Mouse (Mus musculus): ENCODE results near the gene Vmn1r56. TPM values are rescaled to one million over a fixed set of nuclear protein-coding genes. Genes with fewer than 3 reads are reported as not detected.
"Not testable (repeated sequence)": the region's sequence is repeated elsewhere in the genome, so short reads cannot be mapped to it uniquely, and the experiment has no call there.

Vmn1r56 gene
- not detected for total RNA-seq (2021)
- long read RNA-seq, experiment 1 = 0 reads
- long read RNA-seq, experiment 2 = 0 reads

GRCm38 (mm10) chr7:5196647-5197046 is at the start of gene Vmn1r56:
Vmn1r56 (minus strand) TSS chr7:5196747.
- not testable (repeated sequence) for DNase-seq

GRCm38 (mm10) chr7:5218193-5218592 is 21.6 kb upstream of the Vmn1r56 start, which contains the start of gene Vmn1r57:
Vmn1r57 (plus strand) TSS chr7:5218493.
- DNase-seq = not testable (repeated sequence)

GRCm38 (mm10) chr7:5149570-5149969 is 47.0 kb downstream of the Vmn1r56 start, which contains the start of gene Vmn1r55:
Vmn1r55 (minus strand) TSS chr7:5149670.
- not testable (repeated sequence) for DNase-seq

Other genes starting within 250 kb of the Vmn1r56 start
- gene Sbk2, start 232.3 kb downstream of the Vmn1r56 start, total RNA-seq (2021) = 1 to 10 TPM; 1.6 to 3.1 TPM
- gene Sbk3, start 225.6 kb downstream of the Vmn1r56 start, total RNA-seq (2021) = under 1 TPM; 0.24 to 0.30 TPM
- 10 to 100 TPM; 16.0 to 19.9 TPM for gene Zfp579, start 200.6 kb downstream of the Vmn1r56 start, total RNA-seq (2021)
- 10 to 100 TPM; 12.6 to 13.2 TPM for gene Zfp524, start 182.3 kb downstream of the Vmn1r56 start, total RNA-seq (2021)
- gene Fiz1, start 182.1 kb downstream of the Vmn1r56 start, total RNA-seq (2021) = 10 to 100 TPM; 24.4 to 27.7 TPM
- not detected for gene Gm44973, start 181.3 kb downstream of the Vmn1r56 start, total RNA-seq (2021)
- 10 to 100 TPM; 22.9 to 30.0 TPM for gene Zfp865, start 176.4 kb downstream of the Vmn1r56 start, total RNA-seq (2021)
- gene Ccdc106, start 176.2 kb downstream of the Vmn1r56 start, total RNA-seq (2021) = 1 to 10 TPM; 2.1 to 2.6 TPM
- gene 4632433K11Rik, start 162.6 kb downstream of the Vmn1r56 start, total RNA-seq (2021) = not detected
- gene Zfp784, start 158.3 kb downstream of the Vmn1r56 start, total RNA-seq (2021) = 1 to 10 TPM; 5.7 to 7.3 TPM
- 10 to 100 TPM; 11.4 to 13.1 TPM for gene Zfp580, start 145.2 kb downstream of the Vmn1r56 start, total RNA-seq (2021)
- gene U2af2, start 134.6 kb downstream of the Vmn1r56 start, total RNA-seq (2021) = 100 to 1,000 TPM; 142 to 161 TPM
- 100 to 1,000 TPM; 144 to 150 TPM for gene Epn1, start 116.5 kb downstream of the Vmn1r56 start, total RNA-seq (2021)
- gene Rfpl4, start 79.8 kb downstream of the Vmn1r56 start, total RNA-seq (2021) = not detected
- 1 to 10 TPM; 2.2 to 3.1 TPM for gene Rasl2-9, start 70.8 kb downstream of the Vmn1r56 start, total RNA-seq (2021)
- gene Vmn1r55, start 47.1 kb downstream of the Vmn1r56 start, total RNA-seq (2021) = not detected
- not detected for gene Vmn1r57, start 21.7 kb upstream of the Vmn1r56 start, total RNA-seq (2021)
- not detected for gene Gm5065, start 153.8 kb upstream of the Vmn1r56 start, total RNA-seq (2021)
- not detected for gene Nlrp2, start 154.3 kb upstream of the Vmn1r56 start, total RNA-seq (2021)
- not detected for gene Vmn1r58, start 216.6 kb upstream of the Vmn1r56 start, total RNA-seq (2021)